Mouse (Mus musculus) neural tube, embryonic 15.5 days (tissue): ENCODE measurements at regions not wholly inside any gene's neighbourhood (a gene's known extent, or its start where the extent isn't known, plus 50 kb on each side); places are given as distances from the start of the nearest gene placed in this dataset.

Experiments used
- ATAC-seq: fragments of 200-750 bp; cut with Nextera tagmentation; 2 replicates; pipeline ENCODE4 v1.8.0; 2017; ENCODE audit warnings: mild to moderate bottlenecking, moderate TSS enrichment, moderate library complexity; ENCODE audit not compliant: low FRiP score
- H3K27ac ChIP-seq: fragments of 300-500 bp; sonication (generic); replicated peaks from 2 replicates; pipeline ENCODE4 v1.5.1; 2015; ENCODE audit warnings: mild to moderate bottlenecking, inconsistent platforms
- H3K27me3 ChIP-seq: fragments of 300-500 bp; sonication (generic); replicated peaks from 2 replicates; pipeline ENCODE4 v1.6.1; 2015; ENCODE audit warnings: inconsistent platforms
- H3K36me3 ChIP-seq: fragments of 300-500 bp; sonication (generic); 2 replicates; pipeline ENCODE4 v1.6.1; 2015; ENCODE audit warnings: inconsistent platforms
- H3K4me1 ChIP-seq: fragments of 300-500 bp; sonication (generic); 2 replicates; pipeline ENCODE4 v1.6.1; 2015; ENCODE audit warnings: inconsistent platforms
- H3K4me2 ChIP-seq: fragments of 300-500 bp; sonication (generic); 2 replicates; pipeline ENCODE4 v1.6.1; 2015; ENCODE audit warnings: inconsistent platforms, mild to moderate bottlenecking, moderate library complexity
- H3K4me3 ChIP-seq: fragments of 300-500 bp; sonication (generic); replicated peaks from 2 replicates; pipeline ENCODE4 v1.5.1; 2015; ENCODE audit warnings: mild to moderate bottlenecking, inconsistent platforms
- H3K9ac ChIP-seq: fragments of 300-500 bp; sonication (generic); replicated peaks from 2 replicates; pipeline ENCODE4 v1.6.1; 2015; ENCODE audit warnings: mild to moderate bottlenecking, inconsistent platforms
- H3K9me3 ChIP-seq: fragments of 300-500 bp; sonication (generic); replicated peaks from 2 replicates; pipeline ENCODE4 v1.6.1; 2016; ENCODE audit warnings: inconsistent platforms
- WGBS: fragments of 180-500 bp; shearing (Covaris S2); methylation state at CpG from one replicate; pipeline ENCODE4 v1.1.7; 2015; ENCODE audit warnings: mixed read lengths; 5-methylcytosine and 5-hydroxymethylcytosine counted together

GRCm38 (mm10) chr3:123972367-123972766 is 281.7 kb upstream of the Ndst3 start:
- Histone ChIP-seq H3K9me3 (no peaks in the 10 kb centered on the region), H3K4me2 (no peak overlapping the region), H3K9ac (no peak overlapping the region), H3K4me1 (no peaks in the 10 kb centered on the region), H3K27me3 (no peaks in the 10 kb centered on the region), H3K27ac (no peak overlapping the region), H3K36me3 (no peaks in the 10 kb centered on the region), H3K4me3 (no peak overlapping the region)
- no peak for ATAC-seq
- 80% methylated on average over 3 of the region's 3 CpGs for WGBS

DNA sequence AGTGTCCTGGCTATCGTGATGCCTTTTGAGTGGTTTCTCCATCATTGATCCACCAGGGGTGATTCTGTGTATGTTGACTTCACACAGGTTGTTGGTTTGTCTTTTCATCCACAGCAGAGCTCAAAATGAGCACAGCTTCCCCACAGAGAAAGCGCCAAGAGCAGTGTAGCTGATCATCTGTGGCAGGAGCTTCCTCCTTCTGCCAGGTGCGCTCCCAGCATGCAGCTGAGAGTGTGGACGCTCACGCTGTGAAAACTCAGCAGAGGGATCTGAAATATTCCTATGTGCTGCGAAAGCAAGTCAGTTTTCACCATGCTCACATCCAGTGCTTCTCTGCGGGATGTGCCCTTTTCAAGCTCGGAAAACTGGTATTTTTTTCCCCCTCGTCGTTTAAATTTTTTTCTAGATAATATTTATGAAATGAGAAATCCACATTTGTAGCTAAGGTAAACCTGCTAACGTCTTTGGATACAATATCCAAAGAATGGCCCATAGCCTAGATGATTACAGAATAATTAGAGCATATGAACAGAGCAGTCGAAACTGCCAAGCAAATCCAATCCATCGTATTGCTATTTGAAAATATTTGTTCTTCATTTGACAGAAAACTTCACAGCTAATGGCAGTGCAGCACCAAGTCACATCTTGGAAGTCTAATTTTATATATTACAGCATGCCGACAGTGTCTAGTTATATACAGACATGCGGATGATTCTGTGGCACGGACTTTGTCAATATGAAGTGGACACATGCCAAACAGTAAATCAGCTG is 283.3 kb upstream of the Ndst3 start:
- Histone ChIP-seq H3K9ac (no peak overlapping the region), H3K4me3 (no peak overlapping the region), H3K27me3 (no peaks in the 10 kb centered on the region), H3K4me1 (no peaks in the 10 kb centered on the region), H3K9me3 (no peaks in the 10 kb centered on the region), H3K27ac (no peak overlapping the region), H3K4me2 (peak overlapping the region; percentile 26), H3K36me3 (no peaks in the 10 kb centered on the region)
- 59% methylated on average over 16 of the region's 16 CpGs for WGBS
- peak; percentile 69 for ATAC-seq

GRCm38 (mm10) chr3:123976475-123976874 is 285.8 kb upstream of the Ndst3 start:
- Histone ChIP-seq H3K4me1 (no peaks in the 10 kb centered on the region), H3K27ac (no peak overlapping the region), H3K9ac (no peak overlapping the region), H3K27me3 (no peaks in the 10 kb centered on the region), H3K9me3 (no peaks in the 10 kb centered on the region), H3K4me3 (no peak overlapping the region), H3K4me2 (no peak overlapping the region), H3K36me3 (no peaks in the 10 kb centered on the region)
- WGBS, result 93% methylated on average over 3 of the region's 3 CpGs
- no peak for ATAC-seq

DNA sequence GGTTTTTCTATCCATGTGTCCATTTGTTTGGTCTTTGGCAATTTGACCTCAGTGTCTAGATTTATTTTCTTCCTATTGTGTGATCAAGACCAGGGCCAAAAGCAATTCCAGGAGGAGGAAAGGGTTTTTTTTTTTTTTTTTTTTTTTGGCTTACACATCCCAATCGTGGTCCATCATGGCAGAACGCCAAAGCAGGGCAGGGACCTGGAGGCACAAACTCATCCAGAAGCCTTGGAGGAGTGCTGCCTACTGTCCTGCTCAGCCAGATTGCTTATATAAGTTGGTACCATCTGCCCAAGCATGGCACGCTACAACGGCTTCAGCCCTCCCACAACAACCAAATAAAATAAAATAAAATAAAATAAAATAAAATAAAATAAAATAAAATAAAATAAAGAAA is 286.5 kb upstream of the Ndst3 start:
- ATAC-seq, result no peak
- Histone ChIP-seq H3K4me2 (no peak overlapping the region), H3K4me1 (no peaks in the 10 kb centered on the region), H3K27ac (no peak overlapping the region), H3K36me3 (no peaks in the 10 kb centered on the region), H3K9me3 (no peaks in the 10 kb centered on the region), H3K27me3 (no peaks in the 10 kb centered on the region), H3K4me3 (no peak overlapping the region), H3K9ac (no peak overlapping the region)
- 79% methylated on average over 4 of the region's 4 CpGs for WGBS

DNA sequence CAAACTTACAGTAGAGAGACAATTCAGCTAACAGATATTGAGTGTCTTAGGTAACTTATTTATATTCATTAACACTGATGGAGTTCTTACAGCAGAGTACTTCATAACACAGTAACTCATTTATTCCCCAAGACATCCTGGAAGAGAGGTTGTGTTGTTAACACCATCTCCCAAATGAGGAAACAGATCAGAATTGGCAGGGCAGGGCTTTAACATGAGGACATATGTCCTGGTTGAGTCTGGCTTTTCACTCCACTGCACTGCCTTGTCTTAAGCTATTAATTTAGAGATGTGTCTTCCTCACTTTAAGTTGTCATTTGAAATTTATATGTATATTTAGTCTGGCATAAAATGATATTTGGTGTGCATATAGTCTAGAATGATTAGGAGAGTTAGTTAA is 292.4 kb upstream of the Ndst3 start:
- no peak for ATAC-seq
- no peak overlapping the region for H3K4me2 ChIP-seq
- H3K9ac ChIP-seq, result no peak overlapping the region
- H3K27me3 ChIP-seq, result no peaks in the 10 kb centered on the region
- no peak overlapping the region for H3K4me3 ChIP-seq
- no peaks in the 10 kb centered on the region for H3K9me3 ChIP-seq
- H3K36me3 ChIP-seq, result no peaks in the 10 kb centered on the region
- no peak overlapping the region for H3K27ac ChIP-seq
- no peaks in the 10 kb centered on the region for H3K4me1 ChIP-seq

DNA sequence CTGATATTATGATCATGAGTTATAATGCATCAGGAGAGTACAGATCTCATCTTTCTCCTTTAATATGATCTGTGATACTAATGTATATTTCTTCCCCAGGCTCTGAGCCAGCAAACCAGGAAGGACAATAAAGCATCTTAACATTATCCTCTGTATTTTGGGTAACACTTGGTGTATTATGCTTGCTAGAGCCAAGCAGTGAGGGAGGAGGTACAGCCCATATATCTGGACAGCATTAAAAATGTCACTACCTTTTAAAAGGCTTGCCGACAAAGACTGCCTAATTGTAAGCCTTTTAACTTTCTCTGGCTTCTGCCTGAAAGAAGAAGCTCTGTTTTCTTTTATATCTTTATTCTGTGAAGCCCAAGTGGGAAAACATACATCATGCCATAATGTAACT is 292.9 kb upstream of the Ndst3 start:
- no peak overlapping the region for H3K4me3 ChIP-seq
- H3K36me3 ChIP-seq, result no peaks in the 10 kb centered on the region
- no peak overlapping the region for H3K27ac ChIP-seq
- no peak for ATAC-seq
- H3K4me2 ChIP-seq, result no peak overlapping the region
- 7% methylated on average over 1 of the region's 1 CpGs for WGBS
- no peaks in the 10 kb centered on the region for H3K4me1 ChIP-seq
- H3K9me3 ChIP-seq, result no peaks in the 10 kb centered on the region
- H3K9ac ChIP-seq, result no peak overlapping the region
- no peaks in the 10 kb centered on the region for H3K27me3 ChIP-seq

- Histone ChIP-seq H3K27ac (no peak overlapping the region), H3K4me1 (no peaks in the 10 kb centered on the region), H3K4me3 (no peak overlapping the region), H3K4me2 (no peak overlapping the region), H3K9ac (no peak overlapping the region), H3K36me3 (no peaks in the 10 kb centered on the region), H3K9me3 (no peaks in the 10 kb centered on the region), H3K27me3 (no peaks in the 10 kb centered on the region)
- no peak for ATAC-seq
- WGBS, result 25% methylated on average over 1 of the region's 1 CpGs
Measured at GRCm38 (mm10) chr3:123984028-123984427, 293.4 kb upstream of the Ndst3 start.

DNA sequence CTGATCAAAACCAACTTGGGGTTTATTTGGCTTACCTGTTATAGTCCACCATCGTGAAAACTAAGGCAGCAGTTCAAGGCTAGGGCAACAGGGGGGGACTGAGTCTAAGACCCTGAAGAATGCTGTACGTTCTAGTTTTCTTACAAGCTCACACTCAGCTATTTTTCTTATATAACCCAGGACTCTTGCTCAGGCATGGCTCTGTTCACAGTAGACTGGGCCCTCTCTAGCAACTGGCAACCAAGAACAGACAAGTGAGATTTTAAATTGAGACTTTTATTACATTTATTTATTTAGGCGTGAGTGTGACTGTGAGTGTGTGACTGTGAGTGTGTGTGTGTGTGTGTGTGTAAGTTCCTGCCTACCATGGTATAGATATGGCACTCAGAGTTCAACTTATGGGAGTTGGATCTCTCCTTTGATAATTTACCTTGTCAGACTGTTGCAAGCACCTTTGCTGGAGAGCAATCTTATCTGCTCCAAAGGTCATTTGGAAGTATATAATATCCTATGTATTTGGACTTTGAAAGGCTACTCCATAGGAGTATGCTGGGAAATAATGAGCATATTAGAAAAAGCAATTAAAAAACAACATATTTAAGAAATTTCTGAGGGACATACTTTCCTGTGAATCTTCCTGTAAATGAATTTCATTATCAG is 309.4 kb upstream of the Ndst3 start:
- no peak overlapping the region for H3K27ac ChIP-seq
- no peak overlapping the region for H3K9ac ChIP-seq
- WGBS, result 91% methylated on average over 3 of the region's 3 CpGs
- H3K27me3 ChIP-seq, result no peaks in the 10 kb centered on the region
- H3K4me1 ChIP-seq, result peaks cover 6% of the 10 kb centered on the region; the same call in 1 of the 2 replicates
- ATAC-seq, result no peak
- no peaks in the 10 kb centered on the region for H3K36me3 ChIP-seq
- H3K4me3 ChIP-seq, result no peak overlapping the region
- H3K4me2 ChIP-seq, result no peak overlapping the region
- no peaks in the 10 kb centered on the region for H3K9me3 ChIP-seq

DNA sequence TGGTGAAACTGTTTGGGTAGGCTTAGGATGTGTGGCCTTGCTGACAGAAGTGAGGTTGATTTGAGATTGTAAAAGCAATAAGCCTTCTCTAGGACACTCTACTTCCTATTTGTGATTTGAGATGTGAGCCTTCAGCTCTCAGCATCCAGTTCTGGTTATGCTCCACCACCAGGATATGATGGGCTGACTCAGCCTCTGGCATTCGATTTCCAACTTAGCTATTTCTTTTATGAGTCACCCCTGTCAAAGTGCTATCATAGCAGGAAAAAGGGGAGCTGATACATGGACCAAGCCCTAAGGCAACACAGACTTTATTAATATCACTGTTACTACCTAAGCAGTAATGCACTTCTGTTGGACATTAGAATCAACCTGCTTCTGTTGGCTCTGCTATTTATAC is 310.2 kb upstream of the Ndst3 start:
- Histone ChIP-seq H3K36me3 (no peaks in the 10 kb centered on the region), H3K4me3 (no peak overlapping the region), H3K9ac (no peak overlapping the region), H3K27ac (no peak overlapping the region), H3K27me3 (no peaks in the 10 kb centered on the region), H3K4me1 (peaks cover 6% of the 10 kb centered on the region; the same call in 1 of the 2 replicates), H3K9me3 (no peaks in the 10 kb centered on the region), H3K4me2 (no peak overlapping the region)
- 75% methylated on average over 1 of the region's 1 CpGs for WGBS
- ATAC-seq, result no peak

- H3K4me3 ChIP-seq, result no peak overlapping the region
- H3K4me1 ChIP-seq, result no peaks in the 10 kb centered on the region
- H3K36me3 ChIP-seq, result no peaks in the 10 kb centered on the region
- H3K9me3 ChIP-seq, result no peaks in the 10 kb centered on the region
- H3K27me3 ChIP-seq, result no peaks in the 10 kb centered on the region
- H3K27ac ChIP-seq, result no peak overlapping the region
- WGBS, result 84% methylated on average over 1 of the region's 1 CpGs
- H3K9ac ChIP-seq, result no peak overlapping the region
- no peak overlapping the region for H3K4me2 ChIP-seq
- no peak for ATAC-seq
Measured at GRCm38 (mm10) chr3:124011685-124012084, 309.0 kb upstream of the Tram1l1 start.

GRCm38 (mm10) chr3:124018618-124019017 is 302.0 kb upstream of the Tram1l1 start:
- Histone ChIP-seq H3K4me2 (no peak overlapping the region), H3K36me3 (no peaks in the 10 kb centered on the region), H3K9me3 (no peaks in the 10 kb centered on the region), H3K9ac (no peak overlapping the region), H3K4me1 (no peaks in the 10 kb centered on the region), H3K27ac (no peak overlapping the region), H3K4me3 (no peak overlapping the region), H3K27me3 (no peaks in the 10 kb centered on the region)
- 94% methylated on average over 1 of the region's 1 CpGs for WGBS
- no peak for ATAC-seq

- Histone ChIP-seq H3K4me1 (no peaks in the 10 kb centered on the region), H3K4me3 (no peak overlapping the region), H3K27ac (no peak overlapping the region), H3K4me2 (no peak overlapping the region), H3K9ac (no peak overlapping the region), H3K27me3 (no peaks in the 10 kb centered on the region), H3K36me3 (no peaks in the 10 kb centered on the region), H3K9me3 (no peaks in the 10 kb centered on the region)
- WGBS, result 84% methylated on average over 4 of the region's 4 CpGs
- no peak for ATAC-seq
Measured at GRCm38 (mm10) chr3:124026188-124026587, 294.5 kb upstream of the Tram1l1 start.
